Mouse (Mus musculus): ENCODE results near the gene Fam107b. TPM values are rescaled to one million over a fixed set of nuclear protein-coding genes. Genes with fewer than 3 reads are reported as not detected.

Gene Fam107b
- polyA plus RNA-seq, 1 experiment from 2014 or later: 75.4 TPM

DNA sequence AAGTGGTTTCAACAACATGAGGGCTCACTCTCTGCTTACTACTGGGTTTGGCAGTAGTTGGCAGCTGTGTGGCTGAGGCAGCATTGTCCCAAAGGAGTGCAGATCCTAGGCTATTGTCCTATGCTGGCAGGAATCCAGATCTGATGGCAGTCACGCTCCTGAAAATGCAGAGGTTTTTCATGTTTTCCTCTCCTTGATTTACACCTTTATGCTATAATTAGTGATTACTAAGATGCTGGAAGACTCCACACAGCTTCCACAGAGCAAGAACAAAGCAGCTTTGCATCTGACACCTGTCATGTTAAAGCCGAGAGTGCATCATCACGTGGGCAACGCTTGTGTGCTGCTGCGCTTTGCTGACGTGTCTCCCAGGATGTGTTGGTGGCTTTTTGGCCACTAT is 172.2 kb downstream of the Fam107b start:
- no peak overlapping the region for H3K4me3 ChIP-seq (ENCODE audit: low read depth, low read length)
- H3K27ac ChIP-seq (ENCODE audit: low read depth, low read length): peak overlapping the region; percentile 45; the same call in 1 of the 2 replicates
- ATAC-seq (peak; percentile 56), DNase-seq (ENCODE audit: low spot score) (peak; percentile 61)
- peaks cover 26% of the 10 kb centered on the region for H3K4me1 ChIP-seq (ENCODE audit: control insufficient read depth, insufficient read depth, low read length)
- no peak overlapping the region for H3K9ac ChIP-seq (ENCODE audit: low read length)
- H3K9me3 ChIP-seq (replicated peaks; ENCODE audit: control insufficient read depth, low read length): no peaks in the 10 kb centered on the region
- 38% methylated on average over 6 of the region's 6 CpGs for WGBS
- H3K27me3 ChIP-seq (replicated peaks; ENCODE audit: control insufficient read depth, insufficient read depth, low read length): no peaks in the 10 kb centered on the region
- H3K4me2 ChIP-seq (ENCODE audit: low read length): no peak overlapping the region
- H3K36me3 ChIP-seq (ENCODE audit: control insufficient read depth, insufficient read depth, low read length): no peaks in the 10 kb centered on the region

DNA sequence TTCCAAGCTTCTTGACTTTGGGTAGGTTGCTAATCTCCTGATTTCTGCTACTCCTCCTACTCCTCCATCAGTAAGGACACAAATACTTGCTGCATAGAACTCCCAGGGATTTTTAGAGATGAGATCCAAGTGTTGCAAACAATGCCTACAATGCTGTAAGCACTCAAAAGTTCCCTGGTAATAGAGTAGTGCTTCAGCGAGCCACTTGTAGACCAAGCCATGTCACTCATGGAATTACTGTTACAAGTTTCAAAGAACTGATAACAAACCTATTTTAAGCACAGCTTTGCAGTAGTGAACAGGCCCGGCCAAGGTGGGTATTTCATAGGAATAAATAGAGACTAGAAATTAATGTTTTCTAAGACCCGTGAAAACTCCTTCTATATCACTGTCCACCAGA is 174.8 kb downstream of the Fam107b start:
- Histone ChIP-seq H3K4me2 (ENCODE audit: low read length) (no peak overlapping the region), H3K27ac (ENCODE audit: low read depth, low read length) (no peak overlapping the region), H3K4me1 (ENCODE audit: control insufficient read depth, insufficient read depth, low read length) (peaks cover 13% of the 10 kb centered on the region), H3K27me3 (replicated peaks; ENCODE audit: control insufficient read depth, insufficient read depth, low read length) (no peaks in the 10 kb centered on the region), H3K9ac (ENCODE audit: low read length) (no peak overlapping the region), H3K36me3 (ENCODE audit: control insufficient read depth, insufficient read depth, low read length) (no peaks in the 10 kb centered on the region), H3K9me3 (replicated peaks; ENCODE audit: control insufficient read depth, low read length) (no peaks in the 10 kb centered on the region), H3K4me3 (ENCODE audit: low read depth, low read length) (no peak overlapping the region)
- no peak for ATAC-seq
- no peak for DNase-seq (ENCODE audit: low spot score)
- WGBS: 74% methylated on average over 3 of the region's 3 CpGs

GRCm38 (mm10) chr2:3745910-3746606 is 175.8 kb downstream of the Fam107b start:
- 90% methylated on average over 13 of the region's 13 CpGs for WGBS
- Histone ChIP-seq H3K4me2 (ENCODE audit: low read length) (no peak overlapping the region), H3K27me3 (replicated peaks; ENCODE audit: control insufficient read depth, insufficient read depth, low read length) (no peaks in the 10 kb centered on the region)

GRCm38 (mm10) chr2:3748714-3749503 is 178.6 kb downstream of the Fam107b start:
- H3K4me2 ChIP-seq (ENCODE audit: low read length): no peak overlapping the region
- DNase-seq (ENCODE audit: low spot score) (no peak), ATAC-seq (no peak)
- H3K9ac ChIP-seq (ENCODE audit: low read length): no peak overlapping the region
- H3K9me3 ChIP-seq (replicated peaks; ENCODE audit: control insufficient read depth, low read length): no peaks in the 10 kb centered on the region
- no peak overlapping the region for H3K27ac ChIP-seq (ENCODE audit: low read depth, low read length)
- no peak overlapping the region for H3K4me3 ChIP-seq (ENCODE audit: low read depth, low read length)
- WGBS: 80% methylated on average over 12 of the region's 12 CpGs
- H3K36me3 ChIP-seq (ENCODE audit: control insufficient read depth, insufficient read depth, low read length): no peaks in the 10 kb centered on the region
- H3K4me1 ChIP-seq (ENCODE audit: control insufficient read depth, insufficient read depth, low read length): peaks cover 12% of the 10 kb centered on the region
- no peaks in the 10 kb centered on the region for H3K27me3 ChIP-seq (replicated peaks; ENCODE audit: control insufficient read depth, insufficient read depth, low read length)

More at GRCm38 (mm10) chr2:3745910-3746606, 175.8 kb downstream of the Fam107b start:
- H3K4me1 ChIP-seq (ENCODE audit: control insufficient read depth, insufficient read depth, low read length): peaks cover 9% of the 10 kb centered on the region
- H3K27ac ChIP-seq (ENCODE audit: low read depth, low read length): no peak overlapping the region
- no peak overlapping the region for H3K4me3 ChIP-seq (ENCODE audit: low read depth, low read length)
- ATAC-seq (no peak), DNase-seq (ENCODE audit: low spot score) (no peak)
- no peak overlapping the region for H3K9ac ChIP-seq (ENCODE audit: low read length)
- no peaks in the 10 kb centered on the region for H3K36me3 ChIP-seq (ENCODE audit: control insufficient read depth, insufficient read depth, low read length)
- H3K9me3 ChIP-seq (replicated peaks; ENCODE audit: control insufficient read depth, low read length): no peaks in the 10 kb centered on the region

GRCm38 (mm10) chr2:3749504-3750024 is 179.3 kb downstream of the Fam107b start:
- Histone ChIP-seq H3K27ac (ENCODE audit: low read depth, low read length) (no peak overlapping the region), H3K4me2 (ENCODE audit: low read length) (no peak overlapping the region), H3K27me3 (replicated peaks; ENCODE audit: control insufficient read depth, insufficient read depth, low read length) (no peaks in the 10 kb centered on the region), H3K4me1 (ENCODE audit: control insufficient read depth, insufficient read depth, low read length) (peaks cover 16% of the 10 kb centered on the region), H3K9ac (ENCODE audit: low read length) (no peak overlapping the region), H3K36me3 (ENCODE audit: control insufficient read depth, insufficient read depth, low read length) (no peaks in the 10 kb centered on the region), H3K4me3 (ENCODE audit: low read depth, low read length) (no peak overlapping the region), H3K9me3 (replicated peaks; ENCODE audit: control insufficient read depth, low read length) (no peaks in the 10 kb centered on the region)
- WGBS: 67% methylated on average over 6 of the region's 6 CpGs
- no peak for DNase-seq (ENCODE audit: low spot score)
- ATAC-seq: no peak

DNA sequence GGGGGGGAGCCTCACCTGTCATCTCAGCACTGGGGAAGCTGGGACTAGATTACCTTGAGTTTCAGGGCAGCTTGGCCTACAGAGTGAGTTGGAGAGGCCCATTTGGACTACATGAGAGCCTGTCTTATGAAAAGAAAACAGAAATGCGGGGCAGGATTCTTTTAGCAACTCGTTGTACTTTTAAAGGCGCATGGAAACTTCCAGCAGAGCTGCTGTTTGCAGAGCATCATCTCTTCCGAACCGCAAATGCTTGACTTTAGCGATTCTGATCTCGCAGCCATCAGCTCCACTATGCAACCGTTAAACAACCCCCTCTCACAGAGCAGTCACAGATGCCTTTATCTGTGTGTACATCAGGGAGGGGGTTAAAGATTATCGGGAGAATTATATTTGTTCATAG is 179.8 kb downstream of the Fam107b start:
- ATAC-seq (no peak), DNase-seq (ENCODE audit: low spot score) (no peak)
- H3K4me1 ChIP-seq (ENCODE audit: control insufficient read depth, insufficient read depth, low read length): peaks cover 19% of the 10 kb centered on the region
- H3K4me3 ChIP-seq (ENCODE audit: low read depth, low read length): no peak overlapping the region
- H3K4me2 ChIP-seq (ENCODE audit: low read length): no peak overlapping the region
- WGBS: 87% methylated on average over 9 of the region's 9 CpGs
- H3K36me3 ChIP-seq (ENCODE audit: control insufficient read depth, insufficient read depth, low read length): no peaks in the 10 kb centered on the region
- H3K27ac ChIP-seq (ENCODE audit: low read depth, low read length): no peak overlapping the region
- no peaks in the 10 kb centered on the region for H3K27me3 ChIP-seq (replicated peaks; ENCODE audit: control insufficient read depth, insufficient read depth, low read length)
- no peaks in the 10 kb centered on the region for H3K9me3 ChIP-seq (replicated peaks; ENCODE audit: control insufficient read depth, low read length)
- H3K9ac ChIP-seq (ENCODE audit: low read length): no peak overlapping the region

- Histone ChIP-seq H3K4me3 (ENCODE audit: low read depth, low read length) (no peak overlapping the region), H3K36me3 (ENCODE audit: control insufficient read depth, insufficient read depth, low read length) (no peaks in the 10 kb centered on the region), H3K4me1 (ENCODE audit: control insufficient read depth, insufficient read depth, low read length) (peaks cover 23% of the 10 kb centered on the region), H3K4me2 (ENCODE audit: low read length) (no peak overlapping the region), H3K9ac (ENCODE audit: low read length) (no peak overlapping the region), H3K27ac (ENCODE audit: low read depth, low read length) (no peak overlapping the region), H3K27me3 (replicated peaks; ENCODE audit: control insufficient read depth, insufficient read depth, low read length) (no peaks in the 10 kb centered on the region), H3K9me3 (replicated peaks; ENCODE audit: control insufficient read depth, low read length) (no peaks in the 10 kb centered on the region)
- no peak for DNase-seq (ENCODE audit: low spot score)
- no peak for ATAC-seq
- WGBS: 78% methylated on average over 7 of the region's 7 CpGs
Observed at GRCm38 (mm10) chr2:3752365-3752764, 182.1 kb downstream of the Fam107b start.

- Histone ChIP-seq H3K4me3 (ENCODE audit: low read depth, low read length) (no peak overlapping the region), H3K4me2 (ENCODE audit: low read length) (no peak overlapping the region), H3K27me3 (replicated peaks; ENCODE audit: control insufficient read depth, insufficient read depth, low read length) (no peaks in the 10 kb centered on the region), H3K9me3 (replicated peaks; ENCODE audit: control insufficient read depth, low read length) (no peaks in the 10 kb centered on the region), H3K4me1 (ENCODE audit: control insufficient read depth, insufficient read depth, low read length) (peaks cover 23% of the 10 kb centered on the region), H3K27ac (ENCODE audit: low read depth, low read length) (no peak overlapping the region), H3K9ac (ENCODE audit: low read length) (no peak overlapping the region), H3K36me3 (ENCODE audit: control insufficient read depth, insufficient read depth, low read length) (no peaks in the 10 kb centered on the region)
- no peak for ATAC-seq
- DNase-seq (ENCODE audit: low spot score): no peak
- 87% methylated on average over 5 of the region's 5 CpGs for WGBS
Observed at GRCm38 (mm10) chr2:3752893-3753292, 182.6 kb downstream of the Fam107b start.

GRCm38 (mm10) chr2:3753749-3754148 is 183.5 kb downstream of the Fam107b start:
- Histone ChIP-seq H3K4me1 (ENCODE audit: control insufficient read depth, insufficient read depth, low read length) (peaks cover 23% of the 10 kb centered on the region), H3K36me3 (ENCODE audit: control insufficient read depth, insufficient read depth, low read length) (no peaks in the 10 kb centered on the region), H3K27me3 (replicated peaks; ENCODE audit: control insufficient read depth, insufficient read depth, low read length) (no peaks in the 10 kb centered on the region), H3K4me2 (ENCODE audit: low read length) (no peak overlapping the region), H3K4me3 (ENCODE audit: low read depth, low read length) (no peak overlapping the region), H3K27ac (ENCODE audit: low read depth, low read length) (peak overlapping the region; percentile 33; the same call in 1 of the 2 replicates), H3K9ac (ENCODE audit: low read length) (0 out of 2 replicates have a peak overlapping the region, but pooled peaks have one; percentile 18), H3K9me3 (replicated peaks; ENCODE audit: control insufficient read depth, low read length) (no peaks in the 10 kb centered on the region)
- ATAC-seq (peak; percentile 65), DNase-seq (ENCODE audit: low spot score) (peak; percentile 78)
- 0% methylated on average over 2 of the region's 2 CpGs for WGBS
